Mouse (Mus musculus) lung, postnatal 0 days (tissue): ENCODE results near the gene Cep63. TPM values are rescaled to one million over a fixed set of nuclear protein-coding genes. Genes with fewer than 3 reads are reported as not detected.

Source experiments
- ATAC-seq: fragments of 200-750 bp; cut with Nextera tagmentation; 2 replicates; pipeline ENCODE4 v1.8.0; 2017; ENCODE audit warnings: moderate library complexity
- DNase-seq: peaks from one replicate; pipeline ENCODE4 v3.0.0-alpha.2; 2016; ENCODE audit warnings: low spot score
- H3K27ac ChIP-seq: fragments of 300-500 bp; sonication (generic); 2 replicates; pipeline ENCODE4 v1.5.1; 2014; ENCODE audit warnings: antibody characterized with exemption, mild to moderate bottlenecking, low read length, mixed read lengths
- H3K27me3 ChIP-seq: fragments of 300-500 bp; sonication (generic); replicated peaks from 2 replicates; pipeline ENCODE4 v1.6.1; 2014; ENCODE audit warnings: low read length, mixed read lengths; ENCODE audit not compliant: insufficient read depth
- H3K36me3 ChIP-seq: fragments of 300-500 bp; sonication (generic); 2 replicates; pipeline ENCODE4 v1.6.1; 2014; ENCODE audit warnings: low read length, mixed read lengths; ENCODE audit not compliant: insufficient read depth
- H3K4me1 ChIP-seq: fragments of 300-500 bp; sonication (generic); 2 replicates; pipeline ENCODE4 v1.6.1; 2014; ENCODE audit warnings: antibody characterized with exemption, low read depth, low read length, mixed read lengths; ENCODE audit not compliant: insufficient read depth
- H3K4me2 ChIP-seq: fragments of 300-500 bp; sonication (generic); replicated peaks from 2 replicates; pipeline ENCODE4 v1.6.1; 2014; ENCODE audit warnings: low read depth, mild to moderate bottlenecking, low read length, moderate library complexity, mixed read lengths
- H3K4me3 ChIP-seq: fragments of 300-500 bp; sonication (generic); 2 replicates; pipeline ENCODE4 v1.5.1; 2014; ENCODE audit warnings: low read depth, low read length
- H3K9ac ChIP-seq: fragments of 300-500 bp; sonication (generic); replicated peaks from 2 replicates; pipeline ENCODE4 v1.6.1; 2014; ENCODE audit warnings: low read depth, mild to moderate bottlenecking
- H3K9me3 ChIP-seq: fragments of 300-500 bp; sonication (generic); 2 replicates; pipeline ENCODE4 v1.6.1; 2016; ENCODE audit warnings: low read length, mixed read lengths
- CTCF ChIP-seq: IDR thresholded peaks from 2 replicates; pipeline ENCODE4 v1.5.1; 2016; ENCODE audit warnings: antibody characterized with exemption, mild to moderate bottlenecking
- EP300 ChIP-seq: IDR thresholded peaks from 2 replicates; pipeline ENCODE4 v1.6.1; 2016; ENCODE audit warnings: antibody characterized with exemption, mild to moderate bottlenecking, control low read depth
- WGBS: fragments of 180-500 bp; shearing (Covaris S2); extraction: QIAGEN DNeasy Blood & Tissue Kit; methylation state at CpG from one replicate; pipeline ENCODE4 v1.1.7; 2014; 5-methylcytosine and 5-hydroxymethylcytosine counted together
- polyA plus RNA-seq: library from polyadenylated mRNA; unstranded; fragments of >200 nt; fragmentation: Nextera tagmentation; extraction: Ambion mirVana; gene quantifications from 2 replicates; pipeline ENCODE4 v1.2.1, GENCODE M21; 2015

Cep63 gene
- polyA plus RNA-seq, 1 experiment from 2014 or later, result 35.3 TPM

GRCm38 (mm10) chr9:102545406-102546255 lies 80.7 kb downstream of the Cep63 start:
- TF ChIP-seq EP300, result no peak
- TF ChIP-seq CTCF, result no peak
- no peak overlapping the region for H3K27ac ChIP-seq
- no peaks in the 10 kb centered on the region for H3K36me3 ChIP-seq
- no peaks in the 10 kb centered on the region for H3K9me3 ChIP-seq
- 0 out of 2 replicates have a peak, but pooled peaks cover 6% of the 10 kb centered on the region for H3K27me3 ChIP-seq
- no peaks in the 10 kb centered on the region for H3K4me1 ChIP-seq
- H3K4me2 ChIP-seq, result no peak overlapping the region
- ATAC-seq, result no peak
- no peak for DNase-seq
- 37% methylated on average over 22 of the region's 22 CpGs for WGBS
- no peak overlapping the region for H3K4me3 ChIP-seq
- H3K9ac ChIP-seq, result no peak overlapping the region

- Histone ChIP-seq H3K27ac (no peak overlapping the region), H3K9me3 (no peaks in the 10 kb centered on the region), H3K4me1 (no peaks in the 10 kb centered on the region), H3K4me3 (0 out of 2 replicates have a peak overlapping the region, but pooled peaks have one; percentile 9), H3K4me2 (peak overlapping the region; percentile 50), H3K36me3 (no peaks in the 10 kb centered on the region), H3K9ac (no peak overlapping the region), H3K27me3 (0 out of 2 replicates have a peak, but pooled peaks cover 6% of the 10 kb centered on the region)
- 1% methylated on average over 26 of the region's 26 CpGs for WGBS
- TF ChIP-seq CTCF (peak; percentile 91), EP300 (no peak)
- peak; percentile 57 for ATAC-seq
- DNase-seq, result peak; percentile 78
These were observed 81.5 kb downstream of the Cep63 start for GRCm38 (mm10) chr9:102544773-102545366.

GRCm38 (mm10) chr9:102544116-102544772 lies 82.1 kb downstream of the Cep63 start:
- ATAC-seq (peak; percentile 16; the same call in 1 of the 2 replicates), DNase-seq (no peak)
- no peaks in the 10 kb centered on the region for H3K36me3 ChIP-seq
- H3K9ac ChIP-seq, result no peak overlapping the region
- 0 out of 2 replicates have a peak overlapping the region, but pooled peaks have one; percentile 9 for H3K4me3 ChIP-seq
- 16% methylated on average over 11 of the region's 11 CpGs for WGBS
- no peaks in the 10 kb centered on the region for H3K9me3 ChIP-seq
- no peaks in the 10 kb centered on the region for H3K4me1 ChIP-seq
- H3K27me3 ChIP-seq, result 0 out of 2 replicates have a peak, but pooled peaks cover 6% of the 10 kb centered on the region
- no peak for TF ChIP-seq EP300
- TF ChIP-seq CTCF, result no peak
- H3K4me2 ChIP-seq, result peak overlapping the region; percentile 50
- H3K27ac ChIP-seq, result no peak overlapping the region

- Histone ChIP-seq H3K4me1 (no peaks in the 10 kb centered on the region), H3K36me3 (no peaks in the 10 kb centered on the region), H3K9me3 (no peaks in the 10 kb centered on the region), H3K4me2 (no peak overlapping the region), H3K27me3 (0 out of 2 replicates have a peak, but pooled peaks cover 6% of the 10 kb centered on the region), H3K9ac (no peak overlapping the region), H3K4me3 (no peak overlapping the region), H3K27ac (no peak overlapping the region)
- ATAC-seq (no peak), DNase-seq (no peak)
- TF ChIP-seq CTCF (no peak), EP300 (no peak)
- WGBS, result 40% methylated on average over 2 of the region's 2 CpGs
These were observed 82.6 kb downstream of the Cep63 start for GRCm38 (mm10) chr9:102543761-102544115.

GRCm38 (mm10) chr9:102542540-102542939 lies 83.8 kb downstream of the Cep63 start:
- Histone ChIP-seq H3K9ac (no peak overlapping the region), H3K4me3 (no peak overlapping the region), H3K27ac (no peak overlapping the region), H3K4me2 (no peak overlapping the region), H3K27me3 (0 out of 2 replicates have a peak, but pooled peaks cover 6% of the 10 kb centered on the region), H3K4me1 (no peaks in the 10 kb centered on the region), H3K9me3 (no peaks in the 10 kb centered on the region), H3K36me3 (no peaks in the 10 kb centered on the region)
- no peak for ATAC-seq
- TF ChIP-seq EP300, result no peak
- TF ChIP-seq CTCF, result no peak
- DNase-seq, result no peak
- WGBS, result 64% methylated on average over 8 of the region's 8 CpGs

- H3K9ac ChIP-seq, result no peak overlapping the region
- DNase-seq (no peak), ATAC-seq (no peak)
- no peak overlapping the region for H3K27ac ChIP-seq
- no peaks in the 10 kb centered on the region for H3K36me3 ChIP-seq
- TF ChIP-seq EP300, result no peak
- no peak for TF ChIP-seq CTCF
- no peak overlapping the region for H3K4me2 ChIP-seq
- no peaks in the 10 kb centered on the region for H3K4me1 ChIP-seq
- 71% methylated on average over 10 of the region's 10 CpGs for WGBS
- H3K4me3 ChIP-seq, result no peak overlapping the region
- 0 out of 2 replicates have a peak, but pooled peaks cover 6% of the 10 kb centered on the region for H3K27me3 ChIP-seq
- H3K9me3 ChIP-seq, result no peaks in the 10 kb centered on the region
These were observed 84.7 kb downstream of the Cep63 start for GRCm38 (mm10) chr9:102541666-102542065.
